Mouse (Mus musculus) cortical plate, adult 2 months (tissue): ENCODE data around the gene Nedd9.

Experiments used
- CTCF ChIP-seq: fragments of 200-500 bp; IDR thresholded peaks from 2 replicates; pipeline ENCODE4 v1.5.1; 2011; ENCODE audit warnings: mild to moderate bottlenecking, control low read depth, low read length; ENCODE audit not compliant: insufficient read depth; ENCODE audit errors: extremely low read depth
- POLR2A ChIP-seq: fragments of 200-500 bp; IDR thresholded peaks from 2 replicates; pipeline ENCODE4 v1.6.1; 2011; ENCODE audit warnings: mild to moderate bottlenecking, low read length, control low read depth; ENCODE audit not compliant: insufficient read depth; ENCODE audit errors: extremely low read depth

DNA sequence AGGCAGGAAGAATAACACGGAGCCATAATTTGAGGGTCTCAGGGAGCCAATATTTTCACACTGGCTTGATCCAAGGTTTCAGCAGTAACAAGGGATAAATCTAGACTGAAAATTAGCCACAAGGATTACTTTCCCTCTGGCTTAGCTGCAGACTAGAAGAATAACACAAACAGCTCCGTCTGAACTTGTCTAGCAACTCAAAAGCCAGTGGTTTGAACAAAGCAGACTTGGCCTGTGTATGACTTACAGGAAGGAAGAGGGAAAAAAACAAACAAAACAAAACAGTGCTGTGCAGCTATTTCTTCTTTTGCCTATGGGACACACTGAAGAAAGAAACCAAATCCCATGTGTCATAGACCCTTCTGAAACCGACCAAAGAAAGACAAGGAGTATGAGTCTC, 25.7 kb downstream of the Nedd9 start:
- no peak for TF ChIP-seq CTCF
- TF ChIP-seq POLR2A, result no peak
